Mouse (Mus musculus) G1E (cell line): Measurements from ENCODE around the gene Rmdn2.

Experiments used
- CTCF ChIP-seq: IDR thresholded peaks from 2 replicates; pipeline ENCODE4 v1.5.1; 2012; ENCODE audit warnings: low read depth, low read length, inconsistent platforms, mixed read lengths
- GATA1 ChIP-seq: IDR thresholded peaks from 2 replicates; pipeline ENCODE4 v1.6.1; 2012; ENCODE audit warnings: borderline replicate concordance, low read length, inconsistent platforms, mixed read lengths
- GATA2 ChIP-seq: IDR thresholded peaks from 2 replicates; pipeline ENCODE4 v1.6.1; 2012; ENCODE audit warnings: low read depth, low read length, inconsistent platforms, borderline replicate concordance
- POLR2AphosphoS5 ChIP-seq: IDR thresholded peaks from 2 replicates; pipeline ENCODE4 v1.6.1; 2012; ENCODE audit warnings: low read depth, low read length, inconsistent platforms; ENCODE audit not compliant: insufficient replicate concordance
- TAL1 ChIP-seq: conservative IDR thresholded peaks from 2 replicates; pipeline ENCODE4 v1.6.1; 2012; ENCODE audit warnings: low read depth, low read length, inconsistent platforms, mixed read lengths

DNA sequence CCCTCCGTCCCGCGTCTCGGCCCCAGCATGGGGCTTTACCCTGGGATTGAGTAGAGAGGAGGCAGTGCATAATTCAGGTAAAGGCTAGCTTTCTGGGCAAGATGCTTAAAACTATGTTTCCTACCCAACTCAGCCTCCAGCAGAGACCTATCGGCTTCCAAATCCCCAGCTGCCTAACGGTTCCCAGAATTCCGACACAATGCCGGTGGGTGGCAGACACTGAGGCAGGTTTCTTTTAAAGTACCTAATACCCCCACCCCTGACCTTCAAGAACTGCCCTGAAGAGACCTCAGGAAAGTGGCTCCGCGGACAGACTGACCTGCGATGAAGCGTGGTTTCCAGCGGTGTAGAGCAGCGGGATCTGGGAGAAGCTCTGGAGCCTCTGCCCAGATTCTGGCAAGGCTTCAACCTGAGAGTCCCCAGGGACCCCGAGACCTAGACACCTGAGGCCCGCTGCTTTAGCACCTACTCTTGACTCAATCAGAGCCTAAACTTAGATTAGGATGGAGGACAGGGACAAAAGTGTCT lies 102.8 kb downstream of the Rmdn2 start:
- no peak for TF ChIP-seq TAL1
- no peak for TF ChIP-seq CTCF
- TF ChIP-seq POLR2AphosphoS5: no peak
- no peak for TF ChIP-seq GATA1
- no peak for TF ChIP-seq GATA2
